Mouse (Mus musculus) layer of hippocampus, postnatal 10 days (tissue): ENCODE results near the gene Nktr. TPM values are rescaled to one million over a fixed set of nuclear protein-coding genes. Genes with fewer than 3 reads are reported as not detected.

Experiments
- DNase-seq, 2 experiments: peaks; one replicate each; pipeline ENCODE4 v3.0.0; 2021; ENCODE audit warnings: low spot score in 2 of 2
- total RNA-seq, 2 experiments: library from RNA; stranded (reverse); gene quantifications; 2 replicates each; pipeline ENCODE4 v1.2.3; 2021

Gene Nktr
- total RNA-seq, 2 experiments from 2014 or later = 110 to 133 TPM

DNA sequence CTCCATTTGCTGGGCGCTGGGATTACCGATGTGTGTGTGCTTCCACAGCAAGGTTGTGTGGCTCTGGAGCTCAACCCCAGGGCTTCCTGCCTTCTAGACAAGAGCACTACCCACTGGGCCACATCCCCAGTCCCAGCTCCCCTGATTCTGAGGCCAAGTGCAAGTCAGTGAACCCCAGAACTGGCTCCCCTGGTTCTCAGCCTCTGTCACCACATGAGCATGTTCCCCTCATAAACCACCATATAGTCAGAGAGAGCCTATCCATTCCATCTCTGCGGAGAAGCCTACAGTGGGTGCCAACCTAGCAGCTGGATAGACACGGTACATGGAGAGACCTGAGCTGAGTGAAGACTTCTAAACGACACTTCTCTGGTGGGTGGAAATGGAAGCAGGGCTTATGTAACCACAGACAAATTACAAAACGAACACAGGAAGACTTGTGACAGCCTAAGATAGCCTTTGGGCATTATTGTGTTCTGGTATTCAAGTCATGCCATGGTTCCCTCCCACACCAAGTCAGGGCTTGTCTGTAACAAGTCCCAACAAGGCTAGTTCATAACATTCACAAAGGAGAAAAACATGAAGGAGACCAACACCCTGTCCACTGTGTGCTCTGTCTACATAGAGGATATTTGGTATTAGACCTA lies 12.8 kb upstream of the Nktr start:
- DNase-seq = no peak

- DNase-seq = no peak
Measured at GRCm38 (mm10) chr9:121707801-121708200, 11.2 kb upstream of the Nktr start.

- peak; percentile 4 to 11 for DNase-seq
Measured at GRCm38 (mm10) chr9:121708506-121709486, 10.2 kb upstream of the Nktr start.

DNA sequence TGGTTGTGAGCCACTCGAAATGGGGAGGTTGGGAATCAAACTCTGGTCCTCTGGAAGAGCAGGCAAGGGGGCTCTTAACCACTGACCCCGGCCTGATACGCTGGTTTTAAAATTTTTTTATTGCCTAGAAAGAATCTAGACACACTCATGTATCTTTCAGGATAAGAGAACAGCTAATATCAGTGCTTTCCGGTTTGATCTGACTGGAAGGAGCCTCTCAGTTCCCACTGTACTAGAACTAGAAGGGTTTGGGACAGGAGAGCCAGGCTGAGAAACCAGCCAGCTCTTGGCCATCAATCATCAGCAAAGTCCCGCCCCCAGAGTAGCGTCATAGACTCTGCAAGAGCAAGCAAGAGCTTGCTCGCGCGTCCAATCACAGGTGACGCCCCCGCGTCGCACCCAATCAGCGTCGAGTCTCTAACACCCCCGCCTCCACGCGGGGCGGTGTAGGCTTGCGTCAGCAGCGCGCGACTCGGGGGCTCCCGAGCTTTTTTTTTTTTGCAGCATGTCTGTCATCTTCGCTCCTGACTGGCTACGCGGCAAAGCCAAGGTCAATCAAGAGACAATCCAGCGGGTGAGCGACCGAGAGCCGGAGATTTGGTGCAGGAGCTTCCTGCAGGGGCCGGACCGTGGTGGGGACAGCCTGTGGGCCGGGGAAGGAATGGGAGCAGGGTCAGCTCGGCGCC lies 8.9 kb upstream of the Nktr start, which contains the start of gene Ss18l2:
Gene Ss18l2, plus strand, starts transcription at position 432 of the 686 bp plus-strand sequence.
- peak; percentile 96 to 97 for DNase-seq

- no peak for DNase-seq
Measured at GRCm38 (mm10) chr9:121710584-121710975, 8.4 kb upstream of the Nktr start.

DNA sequence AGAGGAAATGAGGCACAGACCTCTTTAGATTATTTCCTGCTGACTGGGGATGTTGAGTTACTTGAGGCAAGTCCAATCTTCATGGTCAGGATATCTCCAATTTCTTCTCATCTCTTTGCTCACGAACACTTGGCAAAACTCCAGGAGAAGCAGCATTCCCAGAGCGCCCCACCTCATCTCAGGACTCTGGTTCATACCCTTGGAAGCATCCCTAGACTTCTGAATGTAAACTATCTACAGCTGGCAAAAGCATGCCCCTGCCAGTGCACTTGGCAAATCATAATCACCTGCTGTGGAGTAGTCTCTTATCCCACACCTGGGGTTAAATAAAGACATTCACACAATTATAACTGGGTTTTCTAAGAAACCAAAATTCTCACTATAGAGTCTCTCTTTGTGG lies 1.9 kb upstream of the Nktr start:
- peak in 1 of 2 experiments; percentile 8 for DNase-seq

GRCm38 (mm10) chr9:121718070-121718705 lies 781 bp upstream of the Nktr start:
- DNase-seq = peak in 1 of 2 experiments; percentile 21

DNA sequence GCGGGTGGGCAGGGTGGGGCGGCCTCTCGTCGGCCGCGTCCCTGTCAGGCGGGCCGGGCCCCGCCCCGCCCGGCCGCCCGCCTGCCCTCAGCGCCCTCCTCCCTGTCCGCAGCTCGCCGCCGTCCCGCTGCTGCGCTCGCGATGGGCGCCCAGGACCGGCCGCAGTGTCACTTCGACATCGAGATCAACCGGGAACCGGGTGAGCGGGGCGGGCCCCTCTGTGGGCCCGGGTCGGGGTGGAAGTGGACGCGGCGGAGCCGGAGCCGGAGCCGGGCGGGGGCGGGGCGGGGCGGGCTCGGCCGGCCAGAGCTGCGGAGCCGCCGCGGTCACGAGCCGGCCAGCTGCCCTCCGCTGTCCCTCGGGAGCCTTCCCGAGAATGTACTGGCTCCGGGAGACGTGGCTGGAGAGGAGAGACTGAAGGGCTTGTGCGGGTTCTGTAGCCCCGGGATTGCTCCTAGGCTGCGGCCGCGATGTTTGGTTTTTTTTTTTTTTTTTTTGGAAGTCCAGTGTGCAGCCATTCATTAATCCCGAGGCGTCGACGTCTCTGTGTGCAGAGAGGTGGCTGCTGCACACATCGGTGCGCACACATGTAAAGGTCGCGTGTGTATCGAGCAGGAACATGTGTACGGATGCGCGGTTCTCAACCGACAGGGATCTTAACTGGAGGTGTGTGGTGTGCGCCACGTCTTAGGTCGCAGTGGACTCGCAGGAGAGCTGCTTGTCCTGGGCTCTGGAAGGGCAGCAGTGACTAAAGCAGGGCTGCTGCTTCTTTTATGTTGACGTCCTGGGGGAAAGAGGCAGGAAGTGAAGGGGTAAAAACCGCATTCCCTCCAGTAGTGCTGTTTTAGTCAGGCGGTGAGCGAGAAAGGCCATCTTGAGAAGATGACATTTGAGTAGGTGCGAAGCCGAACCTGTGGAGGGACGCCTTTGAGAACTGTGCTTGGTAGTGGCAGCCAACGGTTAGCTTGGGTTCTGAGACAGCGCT lies 670 bp downstream of the Nktr start:
- peak; percentile 21 to 28 for DNase-seq

DNA sequence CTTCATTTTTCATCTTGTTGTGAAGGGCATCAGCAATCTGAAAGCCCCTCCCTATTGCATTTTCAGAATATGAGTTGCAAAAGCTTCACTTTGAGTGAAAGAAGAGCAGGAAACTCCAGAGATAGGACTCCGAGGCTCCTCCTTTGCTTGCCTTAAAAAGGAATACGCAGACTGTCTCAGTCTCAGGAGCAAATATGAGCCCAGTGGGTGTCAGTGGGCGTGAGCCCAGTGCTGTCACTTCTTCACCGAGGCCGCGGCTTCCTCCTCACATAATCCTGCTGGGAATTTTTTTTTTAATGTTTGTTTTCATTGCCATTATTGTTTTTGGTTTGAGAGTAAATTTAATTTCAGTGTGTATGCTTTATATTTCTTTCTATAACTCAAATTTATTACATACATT lies 21.5 kb downstream of the Nktr start:
- DNase-seq = no peak

- no peak for DNase-seq
Measured at GRCm38 (mm10) chr9:121741168-121741567, 22.2 kb downstream of the Nktr start.

- no peak for DNase-seq
Measured at GRCm38 (mm10) chr9:121744051-121744450, 25.1 kb downstream of the Nktr start.

DNA sequence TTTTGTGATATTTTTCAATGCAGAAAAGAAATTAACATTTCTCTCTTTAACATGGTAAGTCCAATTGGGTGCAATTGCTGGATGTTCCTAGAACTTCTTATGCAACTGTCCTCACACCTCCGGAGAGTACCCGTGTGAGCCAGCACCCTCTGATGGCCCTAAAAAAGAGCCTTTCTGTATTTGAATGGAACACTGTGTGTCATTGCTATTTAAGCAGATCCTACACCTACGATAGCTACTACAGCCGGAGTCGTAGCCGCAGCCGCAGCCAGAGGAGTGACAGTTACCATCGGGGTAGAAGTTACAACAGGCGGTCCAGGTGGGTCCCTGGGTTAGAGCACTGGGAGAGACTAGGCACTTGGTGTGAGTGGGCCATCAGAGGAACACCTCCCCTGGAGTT lies 33.8 kb downstream of the Nktr start:
- no peak for DNase-seq

GRCm38 (mm10) chr9:121754624-121755023 lies 35.7 kb downstream of the Nktr start:
- DNase-seq = no peak

GRCm38 (mm10) chr9:121756785-121757184 lies 37.8 kb downstream of the Nktr start:
- no peak for DNase-seq

DNA sequence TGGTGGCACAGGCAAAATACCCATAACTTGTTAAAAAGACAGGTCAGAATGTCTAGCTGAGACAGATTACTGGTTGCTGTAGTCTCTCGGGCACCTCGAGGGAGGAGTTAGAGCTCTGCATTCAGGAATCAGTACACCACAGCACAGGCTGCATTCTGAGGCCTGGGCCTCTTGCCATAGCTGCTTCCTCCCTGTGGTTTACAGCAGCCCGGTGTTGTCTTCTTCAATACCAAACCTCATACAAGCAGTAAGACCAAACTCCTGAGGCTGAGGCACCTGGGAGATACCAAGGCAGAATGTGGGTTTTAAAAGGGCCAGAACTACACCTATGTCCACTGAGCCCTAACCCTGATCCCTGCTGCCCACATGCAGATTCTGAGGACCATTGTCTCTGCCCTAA lies 38.5 kb downstream of the Nktr start:
- DNase-seq = peak; percentile 29 to 34

DNA sequence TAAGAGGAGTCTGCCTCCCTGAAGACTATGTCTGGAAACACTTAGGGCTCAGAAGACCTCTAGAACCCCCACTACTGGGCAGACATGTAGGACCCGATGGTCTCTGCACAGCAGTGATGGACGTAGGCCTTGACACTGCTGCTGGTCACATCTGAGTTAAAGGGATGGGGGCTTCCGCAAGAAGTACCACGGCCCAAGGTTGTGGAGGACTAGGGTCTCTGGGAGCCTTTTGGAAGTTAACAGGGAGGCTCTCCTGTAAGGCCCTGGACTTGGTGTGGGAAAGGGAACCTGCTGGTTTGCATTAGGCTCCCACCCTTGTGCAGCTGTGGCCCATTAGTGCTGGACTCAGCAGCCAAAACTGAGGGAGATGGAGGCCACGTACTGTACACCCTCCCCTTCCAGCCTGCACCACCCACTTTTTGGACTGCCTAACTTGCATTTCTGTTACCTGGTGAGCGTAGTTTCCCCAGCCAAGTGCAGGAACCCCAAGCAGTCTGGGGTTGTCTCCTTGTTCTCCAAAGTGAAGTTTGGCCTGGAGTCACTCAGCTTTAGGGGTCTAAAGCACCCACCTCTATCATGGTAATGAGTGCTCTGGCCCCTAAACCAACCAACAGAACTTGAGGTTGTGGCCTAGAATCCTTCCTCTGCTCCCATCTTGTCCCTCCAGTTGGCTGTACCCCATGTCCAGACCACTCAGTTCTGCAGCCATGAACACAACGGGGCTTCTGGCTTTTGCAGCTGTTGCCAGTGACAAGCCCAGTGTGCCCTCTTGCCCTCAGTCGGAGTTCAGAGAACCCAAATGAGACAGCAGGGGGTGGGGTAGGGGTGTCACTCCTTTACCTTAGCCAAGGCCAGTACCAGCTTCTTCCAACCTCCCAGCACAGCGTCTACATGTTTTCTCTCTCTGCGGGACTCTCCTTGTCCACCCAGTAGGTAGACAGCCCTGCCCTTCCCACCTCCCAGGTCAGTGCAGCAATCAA lies 39.2 kb downstream of the Nktr start:
- peak in 1 of 2 experiments; percentile 32 for DNase-seq

- DNase-seq = peak; percentile 82 to 84
Measured at GRCm38 (mm10) chr9:121759091-121760081, 40.4 kb downstream of the Nktr start, which contains the start of gene Zfp651. Gene Zfp651 (plus strand): TSS chr9:121759330.
